Mouse (Mus musculus) kidney, adult 2 months (tissue): ENCODE data around the gene Birc7.

ENCODE experiments used
- CTCF ChIP-seq: fragments of 200-500 bp; conservative IDR thresholded peaks from 2 replicates; pipeline ENCODE4 v1.5.1; 2011; ENCODE audit warnings: low read depth, mild to moderate bottlenecking, control low read depth, low read length, moderate library complexity, mixed read lengths; ENCODE audit not compliant: insufficient read depth, insufficient read length
- POLR2A ChIP-seq: fragments of 200-500 bp; IDR thresholded peaks from one replicate; pipeline ENCODE4 v1.6.1; 2011; ENCODE audit warnings: low read depth, low read length, control low read depth

GRCm38 (mm10) chr2:180879365-180880067 is 49.3 kb upstream of the Birc7 start:
- TF ChIP-seq CTCF: no peak
- TF ChIP-seq POLR2A: no peak
